Mouse (Mus musculus) midbrain, embryonic 14.5 days (tissue): ENCODE results near the gene Cfap97d1. TPM values are rescaled to one million over a fixed set of nuclear protein-coding genes. Genes with fewer than 3 reads are reported as not detected.

ENCODE experiments used
- ATAC-seq: fragments of 200-750 bp; cut with Nextera tagmentation; 2 replicates; pipeline ENCODE4 v1.8.0; 2017; ENCODE audit warnings: moderate number of reproducible peaks, moderate library complexity; ENCODE audit not compliant: low FRiP score, low TSS enrichment
- DNase-seq: peaks from one replicate; pipeline ENCODE4 v3.0.0-alpha.2; 2015
- H3K27ac ChIP-seq: fragments of 300-500 bp; sonication (generic); replicated peaks from 2 replicates; pipeline ENCODE4 v1.5.1; 2014; ENCODE audit warnings: mild to moderate bottlenecking, low read depth, low read length, moderate library complexity
- H3K27me3 ChIP-seq: fragments of 300-500 bp; sonication (generic); 2 replicates; pipeline ENCODE4 v1.6.1; 2014; ENCODE audit warnings: low read length, control low read depth, mixed read lengths; ENCODE audit not compliant: control insufficient read depth, insufficient read depth
- H3K36me3 ChIP-seq: fragments of 300-500 bp; sonication (generic); 2 replicates; pipeline ENCODE4 v1.6.1; 2014; ENCODE audit warnings: low read length, control low read depth; ENCODE audit not compliant: control insufficient read depth, insufficient read depth
- H3K4me1 ChIP-seq: fragments of 300-500 bp; sonication (generic); 2 replicates; pipeline ENCODE4 v1.6.1; 2014; ENCODE audit warnings: mild to moderate bottlenecking, antibody characterized with exemption, low read length, control low read depth; ENCODE audit not compliant: control insufficient read depth, insufficient read depth
- H3K4me2 ChIP-seq: fragments of 300-500 bp; sonication (generic); 2 replicates; pipeline ENCODE4 v1.6.1; 2014; ENCODE audit warnings: mild to moderate bottlenecking, low read length, moderate library complexity
- H3K4me3 ChIP-seq: fragments of 300-500 bp; sonication (generic); replicated peaks from 2 replicates; pipeline ENCODE4 v1.5.1; 2014; ENCODE audit warnings: low read depth, low read length
- H3K9ac ChIP-seq: fragments of 300-500 bp; sonication (generic); replicated peaks from 2 replicates; pipeline ENCODE4 v1.6.1; 2014; ENCODE audit warnings: mild to moderate bottlenecking, low read length, moderate library complexity
- H3K9me3 ChIP-seq: fragments of 300-500 bp; sonication (generic); 2 replicates; pipeline ENCODE4 v1.6.1; 2016; ENCODE audit warnings: low read length, control low read depth, mixed read lengths; ENCODE audit not compliant: control insufficient read depth
- WGBS: fragments of 180-500 bp; shearing (Covaris S2); extraction: QIAGEN DNeasy Blood & Tissue Kit; methylation state at CpG from one replicate; pipeline ENCODE4 v1.1.7; 2014; 5-methylcytosine and 5-hydroxymethylcytosine counted together
- polyA plus RNA-seq: library from polyadenylated mRNA; unstranded; fragments of >200 nt; fragmentation: Nextera tagmentation; extraction: Ambion mirVana; gene quantifications from 2 replicates; pipeline ENCODE4 v1.2.1, GENCODE M21; 2014

Gene Cfap97d1
- polyA plus RNA-seq, 1 experiment from 2014 or later, result not detected

DNA sequence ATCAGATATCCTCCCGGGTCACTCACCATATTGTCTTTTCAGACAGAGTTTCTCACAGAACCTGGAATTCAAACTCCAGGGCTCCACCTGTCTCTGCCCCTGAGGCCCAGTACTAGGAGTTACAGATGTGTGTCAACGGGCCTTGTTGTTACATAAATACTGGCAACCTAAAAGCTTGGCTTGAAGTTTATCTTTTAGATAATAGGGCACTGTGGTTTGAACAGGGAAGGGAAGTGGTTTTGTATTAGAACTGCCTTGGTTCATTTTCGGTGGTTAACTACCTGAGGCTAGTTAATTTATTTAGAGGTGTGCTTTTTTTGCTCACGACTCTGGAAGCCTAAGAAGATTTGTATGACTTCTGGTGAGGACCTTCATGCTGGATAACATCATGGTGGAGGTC is 30.6 kb upstream of the Cfap97d1 start:
- Histone ChIP-seq H3K4me1 (peaks cover 7% of the 10 kb centered on the region; the same call in 1 of the 2 replicates), H3K9me3 (no peaks in the 10 kb centered on the region)

DNA sequence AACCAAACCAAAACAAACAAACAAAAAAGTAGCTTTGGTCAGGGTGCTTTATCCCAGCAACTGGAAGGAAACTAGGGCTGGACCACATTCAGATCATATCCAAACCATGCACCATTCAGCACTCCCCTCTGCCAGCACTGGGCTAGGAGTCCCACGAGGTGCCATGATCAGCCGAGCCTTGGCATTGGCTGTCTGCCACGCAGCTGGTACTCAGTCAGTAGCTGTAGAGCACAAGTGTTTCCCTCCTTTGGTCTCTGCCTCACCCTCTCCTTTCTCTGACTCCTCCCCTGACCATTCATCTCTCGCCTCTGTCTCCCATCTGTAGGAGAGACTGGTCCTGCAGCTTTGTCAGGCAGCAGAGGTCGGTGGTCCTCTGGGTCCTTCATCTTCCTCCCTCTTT is 26.6 kb upstream of the Cfap97d1 start:
- ATAC-seq (no peak), DNase-seq (no peak)
- no peak overlapping the region for H3K4me2 ChIP-seq
- peaks cover 7% of the 10 kb centered on the region; the same call in 1 of the 2 replicates for H3K4me1 ChIP-seq
- no peak overlapping the region for H3K27ac ChIP-seq
- no peaks in the 10 kb centered on the region for H3K9me3 ChIP-seq
- peaks cover 22% of the 10 kb centered on the region for H3K27me3 ChIP-seq
- WGBS, result 68% methylated on average over 5 of the region's 5 CpGs
- no peak overlapping the region for H3K4me3 ChIP-seq
- no peaks in the 10 kb centered on the region for H3K36me3 ChIP-seq
- no peak overlapping the region for H3K9ac ChIP-seq

More for the DNA sequence above, 30.6 kb upstream of the Cfap97d1 start:
- H3K27ac ChIP-seq, result no peak overlapping the region
- H3K9ac ChIP-seq, result no peak overlapping the region
- peaks cover 4% of the 10 kb centered on the region; the same call in 1 of the 2 replicates for H3K27me3 ChIP-seq
- H3K36me3 ChIP-seq, result no peaks in the 10 kb centered on the region
- WGBS, result 69% methylated on average over 4 of the region's 4 CpGs
- no peak overlapping the region for H3K4me3 ChIP-seq
- DNase-seq (no peak), ATAC-seq (no peak)
- H3K4me2 ChIP-seq, result no peak overlapping the region

DNA sequence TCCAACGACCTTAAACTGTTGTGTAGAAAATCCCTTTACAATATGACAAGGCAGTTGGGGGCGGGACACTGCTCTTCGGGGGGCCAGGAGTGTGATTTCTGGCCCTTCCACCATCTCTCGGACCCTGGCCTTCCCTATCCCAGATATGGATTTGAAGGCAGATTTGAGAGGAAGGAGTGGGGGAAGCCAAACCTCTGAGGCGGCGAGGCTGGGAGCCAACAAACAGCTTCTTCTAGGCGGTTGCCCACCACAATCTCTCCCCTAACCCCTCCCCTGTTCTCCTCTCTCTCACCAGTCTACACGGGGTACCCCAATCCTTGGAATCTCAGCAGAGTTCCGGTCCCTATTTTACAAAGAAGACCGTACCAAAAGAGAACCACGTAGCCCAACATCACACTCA is 21.0 kb upstream of the Cfap97d1 start:
- Histone ChIP-seq H3K4me3 (peak overlapping the region; percentile 53), H3K27ac (no peak overlapping the region), H3K36me3 (no peaks in the 10 kb centered on the region), H3K9ac (no peak overlapping the region), H3K27me3 (peaks cover 53% of the 10 kb centered on the region), H3K4me2 (peak overlapping the region; percentile 93), H3K4me1 (peaks cover 8% of the 10 kb centered on the region), H3K9me3 (no peaks in the 10 kb centered on the region)
- ATAC-seq, result no peak
- 2% methylated on average over 11 of the region's 11 CpGs for WGBS
- DNase-seq, result no peak

DNA sequence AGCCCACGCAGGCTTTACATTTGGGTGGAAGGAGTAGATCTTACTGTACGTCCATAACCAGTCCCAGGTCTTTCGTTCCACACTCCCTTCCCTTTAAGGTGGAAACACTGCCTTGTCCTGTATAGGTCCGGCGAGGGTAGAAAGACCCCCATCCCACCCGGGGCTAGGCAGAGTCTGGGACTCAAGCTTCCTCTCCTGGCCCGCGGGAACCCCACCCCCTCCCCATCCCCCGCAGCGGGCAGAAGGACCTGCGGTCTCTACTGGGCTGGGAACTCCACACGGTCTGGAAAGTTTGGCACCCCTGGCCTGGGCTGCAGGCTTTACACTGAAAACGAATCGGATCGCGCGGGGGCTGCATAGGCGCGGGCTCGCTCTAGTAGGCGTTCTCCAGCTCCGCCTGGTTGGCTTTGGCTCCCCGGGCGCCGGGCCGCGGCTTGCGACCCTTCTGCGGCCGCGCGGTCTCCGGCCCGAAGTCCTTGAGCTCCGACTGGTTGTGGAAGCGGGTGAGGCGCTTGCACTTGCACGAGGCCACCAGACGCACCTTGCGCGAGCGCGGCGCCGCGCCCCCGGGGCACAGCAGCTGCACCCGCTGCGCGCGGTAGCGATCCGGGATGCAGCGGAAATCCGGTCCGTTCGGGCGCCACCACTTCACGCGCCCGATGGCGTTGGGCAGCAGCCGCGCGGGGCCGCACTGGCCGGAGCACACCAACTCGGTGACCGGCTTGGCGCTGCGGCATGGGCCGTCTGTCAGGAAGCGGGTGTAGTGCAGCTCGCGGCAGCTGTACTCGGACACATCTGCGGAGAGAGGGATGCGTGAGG is 20.4 kb upstream of the Cfap97d1 start:
- peak overlapping the region; percentile 93 for H3K4me2 ChIP-seq
- under 1% methylated on average over 78 of the region's 78 CpGs for WGBS
- H3K36me3 ChIP-seq, result no peaks in the 10 kb centered on the region
- peak overlapping the region; percentile 60 for H3K9ac ChIP-seq
- H3K27me3 ChIP-seq, result peaks cover 53% of the 10 kb centered on the region
- peak overlapping the region; percentile 53 for H3K4me3 ChIP-seq
- peaks cover 9% of the 10 kb centered on the region for H3K4me1 ChIP-seq
- DNase-seq (peak; percentile 76), ATAC-seq (peak; percentile 27; the same call in 1 of the 2 replicates)
- no peak overlapping the region for H3K27ac ChIP-seq
- H3K9me3 ChIP-seq, result no peaks in the 10 kb centered on the region

DNA sequence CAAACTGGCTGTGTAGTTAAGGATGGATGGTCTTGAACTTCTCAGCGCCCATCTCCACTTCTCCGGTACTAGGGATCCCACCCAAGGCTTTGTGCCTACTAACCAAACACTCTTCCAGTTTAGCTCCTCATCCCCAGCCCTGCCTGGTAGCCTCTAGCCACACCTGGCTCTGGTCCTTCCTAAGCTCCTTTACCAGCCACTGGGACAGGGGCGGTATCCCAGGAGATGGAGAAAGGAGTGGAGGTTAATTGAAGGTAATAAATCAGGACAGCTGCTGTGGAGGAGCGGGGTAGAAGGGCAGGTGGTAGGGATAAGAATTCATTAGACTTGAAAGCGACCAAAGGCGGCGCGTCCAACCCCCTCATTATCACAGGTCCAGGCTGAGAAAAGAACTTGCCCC is 19.4 kb upstream of the Cfap97d1 start:
- no peaks in the 10 kb centered on the region for H3K36me3 ChIP-seq
- WGBS, result 3% methylated on average over 8 of the region's 8 CpGs
- ATAC-seq (no peak), DNase-seq (no peak)
- peaks cover 53% of the 10 kb centered on the region for H3K27me3 ChIP-seq
- peaks cover 10% of the 10 kb centered on the region for H3K4me1 ChIP-seq
- H3K9me3 ChIP-seq, result no peaks in the 10 kb centered on the region
- H3K9ac ChIP-seq, result no peak overlapping the region
- no peak overlapping the region for H3K4me3 ChIP-seq
- no peak overlapping the region for H3K27ac ChIP-seq
- no peak overlapping the region; the same call in 1 of the 2 replicates for H3K4me2 ChIP-seq

DNA sequence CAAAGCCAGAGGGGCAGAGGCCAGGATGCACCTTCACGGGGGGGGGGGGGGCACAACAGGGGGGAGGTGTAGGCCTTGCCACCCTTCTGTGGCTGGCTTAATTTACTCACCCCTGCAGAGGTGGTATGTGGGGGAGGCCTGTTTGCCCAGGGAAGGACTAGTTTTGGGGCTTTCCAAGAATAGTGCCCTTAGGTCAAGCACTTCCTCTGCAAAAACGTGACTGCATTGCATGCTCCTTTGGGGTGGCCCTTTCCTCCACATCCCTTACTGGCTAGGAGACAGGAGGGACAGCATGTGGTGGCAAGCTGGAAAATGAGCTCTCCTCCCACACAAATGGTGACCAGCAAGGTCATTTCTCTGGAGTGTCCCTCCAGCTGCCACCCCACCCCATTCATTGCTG is 18.5 kb upstream of the Cfap97d1 start:
- WGBS, result 19% methylated on average over 2 of the region's 2 CpGs
- Histone ChIP-seq H3K36me3 (no peaks in the 10 kb centered on the region), H3K27ac (no peak overlapping the region), H3K9me3 (no peaks in the 10 kb centered on the region), H3K4me2 (no peak overlapping the region), H3K4me3 (no peak overlapping the region), H3K27me3 (peaks cover 53% of the 10 kb centered on the region), H3K9ac (no peak overlapping the region), H3K4me1 (peaks cover 10% of the 10 kb centered on the region)
- ATAC-seq (no peak), DNase-seq (no peak)

DNA sequence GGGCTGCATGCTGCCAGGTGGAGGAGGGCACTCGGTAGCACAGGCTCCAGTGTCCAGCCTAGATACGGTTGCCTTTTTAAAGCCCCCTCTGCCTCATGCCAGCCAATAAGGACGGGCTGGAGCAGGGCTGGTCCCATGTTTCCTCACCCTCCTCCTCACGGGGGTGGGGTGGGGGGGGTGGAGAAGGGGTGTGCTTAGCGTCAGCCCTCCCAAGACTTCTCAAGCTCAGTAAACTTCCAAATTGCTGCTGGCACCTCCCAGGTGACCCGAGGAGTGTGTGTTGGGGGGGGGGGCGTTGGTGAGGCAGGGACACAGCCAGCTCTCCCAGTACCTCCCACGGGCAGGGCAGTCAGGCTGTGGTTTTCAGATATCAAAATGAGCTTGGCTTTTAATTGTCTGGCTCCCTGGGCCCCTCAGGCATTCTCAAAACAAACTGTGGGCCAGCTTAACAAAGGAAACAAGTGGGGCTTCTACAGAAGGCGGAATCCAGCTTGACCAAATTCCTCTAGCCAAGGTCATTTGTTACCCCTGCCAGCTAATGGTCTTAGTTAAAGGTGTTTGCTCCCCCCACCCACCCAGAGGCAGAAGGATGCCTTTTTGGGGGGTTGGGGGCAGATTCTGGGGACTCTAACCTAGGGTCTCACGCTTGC is 17.0 kb upstream of the Cfap97d1 start, which contains the start of gene Sost:
Sost (minus strand) TSS at position 51 of the 650 bp plus-strand sequence.
- peaks cover 10% of the 10 kb centered on the region for H3K4me1 ChIP-seq
- H3K27me3 ChIP-seq, result peaks cover 38% of the 10 kb centered on the region
- H3K36me3 ChIP-seq, result no peaks in the 10 kb centered on the region
- H3K9me3 ChIP-seq, result no peaks in the 10 kb centered on the region
- no peak within 1 kb of the TSS for H3K4me2 ChIP-seq
- WGBS, result 24% methylated on average over 10 of the region's 10 CpGs
- no peak within 1 kb of the TSS for H3K27ac ChIP-seq
- no peak within 1 kb of the TSS for H3K4me3 ChIP-seq
- no peak within 1 kb of the TSS; the same call in 1 of the 2 replicates for H3K9ac ChIP-seq
- DNase-seq (no peak), ATAC-seq (no peak)

DNA sequence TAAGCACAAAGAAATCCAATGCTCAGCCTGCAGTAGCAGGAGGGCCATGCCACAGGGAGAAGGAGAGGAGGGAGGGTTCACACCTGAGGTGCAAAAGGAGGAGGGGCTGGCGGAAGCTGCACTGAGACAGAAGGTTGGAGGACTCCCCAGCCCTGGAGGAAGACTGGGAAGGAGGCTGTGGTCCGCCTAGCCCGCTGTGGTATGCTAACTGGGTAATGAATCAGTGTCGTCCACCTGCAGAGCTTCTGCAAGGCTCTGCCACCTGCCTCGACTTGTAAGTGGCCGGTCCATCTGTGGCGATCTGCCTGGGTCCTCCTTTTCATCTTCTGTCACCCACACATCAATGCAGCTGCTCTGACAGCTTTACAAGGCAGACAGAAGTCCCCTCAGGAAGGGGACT is 15.8 kb upstream of the Cfap97d1 start:
- Histone ChIP-seq H3K27me3 (peaks cover 26% of the 10 kb centered on the region), H3K4me3 (no peak overlapping the region), H3K9me3 (no peaks in the 10 kb centered on the region), H3K4me1 (peaks cover 6% of the 10 kb centered on the region), H3K27ac (no peak overlapping the region), H3K4me2 (no peak overlapping the region), H3K36me3 (no peaks in the 10 kb centered on the region), H3K9ac (no peak overlapping the region)
- DNase-seq (no peak), ATAC-seq (no peak)
- 21% methylated on average over 7 of the region's 7 CpGs for WGBS
